Mouse (Mus musculus) MEL (cell line): ENCODE data around the gene Ggt7. TPM values are rescaled to one million over a fixed set of nuclear protein-coding genes. Genes with fewer than 3 reads are reported as not detected.

Experiments used
- DNase-seq: peaks from one replicate; pipeline ENCODE4 v3.0.0; 2011; ENCODE audit warnings: low read depth, low spot score
- H3K27ac ChIP-seq: 2 replicates; pipeline ENCODE4 v1.5.1; 2012; ENCODE audit warnings: low read depth, mild to moderate bottlenecking, control low read depth, low read length, moderate library complexity; ENCODE audit not compliant: control insufficient read depth
- H3K27me3 ChIP-seq, 2 experiments: fragments of 150-350 bp in 1 of 2; sonication (generic) in 1 of 2; 2 replicates each; pipeline ENCODE4 v1.6.1; 2012; ENCODE audit warnings: low read length in 2 of 2, mild to moderate bottlenecking in 2 of 2, improper control_type of control experiment in 1 of 2, moderate library complexity in 1 of 2; ENCODE audit not compliant: insufficient read depth in 2 of 2, control insufficient read depth in 1 of 2
- H3K36me3 ChIP-seq, 2 experiments: 2 replicates each; pipeline ENCODE4 v1.6.1; 2012 to 2014; ENCODE audit warnings: low read length in 2 of 2, improper control_type of control experiment in 1 of 2, inconsistent platforms in 1 of 2, mild to moderate bottlenecking in 1 of 2; ENCODE audit not compliant: insufficient read depth in 2 of 2, control insufficient read depth in 1 of 2
- H3K4me1 ChIP-seq, 2 experiments: fragments of 150-350 bp in 1 of 2; sonication (generic) in 1 of 2; 2 replicates each; pipeline ENCODE4 v1.6.1; 2012; ENCODE audit warnings: low read length in 2 of 2, improper control_type of control experiment in 1 of 2, mild to moderate bottlenecking in 1 of 2; ENCODE audit not compliant: insufficient read depth in 2 of 2, control insufficient read depth in 1 of 2
- H3K4me3 ChIP-seq, 2 experiments: fragments of 150-350 bp in 1 of 2; sonication (generic) in 1 of 2; 2 replicates each; pipeline ENCODE4 v1.5.1; 2012; ENCODE audit warnings: low read depth in 2 of 2, low read length in 2 of 2, mild to moderate bottlenecking in 2 of 2, moderate library complexity in 2 of 2, control low read depth in 1 of 2, improper control_type of control experiment in 1 of 2; ENCODE audit not compliant: control insufficient read depth in 1 of 2, insufficient read depth in 1 of 2
- H3K79me2 ChIP-seq: 2 replicates; pipeline ENCODE4 v1.6.1; 2012; ENCODE audit warnings: mild to moderate bottlenecking, low read length, moderate library complexity; ENCODE audit not compliant: control insufficient read depth, poor library complexity, insufficient read depth
- H3K9ac ChIP-seq: 2 replicates; pipeline ENCODE4 v1.6.1; 2012; ENCODE audit warnings: low read depth, mild to moderate bottlenecking, control low read depth, low read length, moderate library complexity; ENCODE audit not compliant: control insufficient read depth, poor library complexity, severe bottlenecking
- H3K9me3 ChIP-seq: fragments of 150-350 bp; sonication (generic); replicated peaks from 2 replicates; pipeline ENCODE4 v1.6.1; 2012; ENCODE audit warnings: mild to moderate bottlenecking, low read length, improper control_type of control experiment, moderate library complexity; ENCODE audit not compliant: insufficient read depth
- BHLHE40 ChIP-seq: IDR thresholded peaks from 2 replicates; pipeline ENCODE4 v1.6.1; 2012; ENCODE audit warnings: low read depth, mild to moderate bottlenecking, inconsistent platforms, low read length, improper control_type of control experiment, borderline replicate concordance
- CHD1 ChIP-seq: IDR thresholded peaks from 2 replicates; pipeline ENCODE4 v1.6.1; 2012; ENCODE audit warnings: low read depth, mild to moderate bottlenecking, inconsistent platforms, low read length, improper control_type of control experiment
- CHD2 ChIP-seq: IDR thresholded peaks from 2 replicates; pipeline ENCODE4 v1.6.1; 2011; ENCODE audit warnings: low read length, improper control_type of control experiment
- CTCF ChIP-seq, 3 experiments: IDR thresholded peaks in 2 of 3; conservative IDR thresholded peaks in 1 of 3; 2 replicates each; pipeline ENCODE4 v1.5.1; 2011 to 2012; ENCODE audit warnings: low read length in 3 of 3, low read depth in 2 of 3, mild to moderate bottlenecking in 2 of 3, improper control_type of control experiment in 1 of 3, inconsistent platforms in 1 of 3, mixed read lengths in 1 of 3, moderate library complexity in 1 of 3; ENCODE audit not compliant: control insufficient read depth in 1 of 3, insufficient read depth in 1 of 3, poor library complexity in 1 of 3, severe bottlenecking in 1 of 3
- E2F4 ChIP-seq: IDR thresholded peaks from 2 replicates; pipeline ENCODE4 v1.6.1; 2011; ENCODE audit warnings: low read depth, low read length, improper control_type of control experiment, borderline replicate concordance
- ELF1 ChIP-seq: IDR thresholded peaks from 2 replicates; pipeline ENCODE4 v1.6.1; 2014; ENCODE audit warnings: low read depth, mild to moderate bottlenecking, inconsistent platforms, low read length, improper control_type of control experiment, moderate library complexity
- EP300 ChIP-seq, 2 experiments: IDR thresholded peaks; 2 replicates each; pipeline ENCODE4 v1.6.1; 2011; ENCODE audit warnings: improper control_type of control experiment in 2 of 2, low read length in 2 of 2, low read depth in 1 of 2, mild to moderate bottlenecking in 1 of 2
- ETS1 ChIP-seq: IDR thresholded peaks from 2 replicates; pipeline ENCODE4 v1.6.1; 2012; ENCODE audit warnings: low read depth, mild to moderate bottlenecking, inconsistent platforms, low read length, improper control_type of control experiment, moderate library complexity
- GABPA ChIP-seq: IDR thresholded peaks from 2 replicates; pipeline ENCODE4 v1.6.1; 2012; ENCODE audit warnings: low read depth, mild to moderate bottlenecking, inconsistent platforms, low read length, improper control_type of control experiment, moderate library complexity
- GATA1 ChIP-seq: IDR thresholded peaks from 2 replicates; pipeline ENCODE4 v1.6.1; 2011; ENCODE audit warnings: low read depth, low read length, improper control_type of control experiment
- HCFC1 ChIP-seq: IDR thresholded peaks from 2 replicates; pipeline ENCODE4 v1.6.1; 2012; ENCODE audit warnings: low read depth, mild to moderate bottlenecking, inconsistent platforms, low read length, improper control_type of control experiment, moderate library complexity
- JUND ChIP-seq: IDR thresholded peaks from 2 replicates; pipeline ENCODE4 v1.6.1; 2011; ENCODE audit warnings: low read depth, mild to moderate bottlenecking, improper control_type of control experiment, low read length
- KAT2A ChIP-seq: conservative IDR thresholded peaks from 2 replicates; pipeline ENCODE4 v1.6.1; 2012; ENCODE audit warnings: low read depth, low read length, improper control_type of control experiment, inconsistent platforms
- MAFK ChIP-seq: IDR thresholded peaks from 2 replicates; pipeline ENCODE4 v1.6.1; 2011; ENCODE audit warnings: low read depth, mild to moderate bottlenecking, low read length, improper control_type of control experiment, borderline replicate concordance
- MAX ChIP-seq: IDR thresholded peaks from 2 replicates; pipeline ENCODE4 v1.6.1; 2011; ENCODE audit warnings: low read length, improper control_type of control experiment
- MAZ ChIP-seq: IDR thresholded peaks from 2 replicates; pipeline ENCODE4 v1.6.1; 2012; ENCODE audit warnings: low read depth, mild to moderate bottlenecking, inconsistent platforms, low read length, improper control_type of control experiment
- MXI1 ChIP-seq: IDR thresholded peaks from 2 replicates; pipeline ENCODE4 v1.6.1; 2011; ENCODE audit warnings: mild to moderate bottlenecking, low read depth, low read length, improper control_type of control experiment
- MYC ChIP-seq: IDR thresholded peaks from 2 replicates; pipeline ENCODE4 v1.6.1; 2011; ENCODE audit warnings: low read depth, mild to moderate bottlenecking, low read length, improper control_type of control experiment, moderate library complexity
- NELFE ChIP-seq: IDR thresholded peaks from 2 replicates; pipeline ENCODE4 v1.6.1; 2011; ENCODE audit warnings: low read depth, low read length, improper control_type of control experiment
- NRF1 ChIP-seq: IDR thresholded peaks from 2 replicates; pipeline ENCODE4 v1.6.1; 2014; ENCODE audit warnings: low read depth, mild to moderate bottlenecking, inconsistent platforms, low read length, improper control_type of control experiment, moderate library complexity; ENCODE audit not compliant: poor library complexity, insufficient read depth, severe bottlenecking
- POLR2AphosphoS5 ChIP-seq: IDR thresholded peaks from 2 replicates; pipeline ENCODE4 v1.6.1; 2012; ENCODE audit warnings: low read depth, borderline replicate concordance, mild to moderate bottlenecking, inconsistent platforms, low read length, moderate library complexity, mixed read lengths
- RAD21 ChIP-seq: IDR thresholded peaks from 2 replicates; pipeline ENCODE4 v1.6.1; 2011; ENCODE audit warnings: mild to moderate bottlenecking, low read depth, low read length, improper control_type of control experiment
- RCOR1 ChIP-seq: IDR thresholded peaks from 2 replicates; pipeline ENCODE4 v1.6.1; 2012; ENCODE audit warnings: low read depth, mild to moderate bottlenecking, inconsistent platforms, low read length, improper control_type of control experiment
- SMC3 ChIP-seq: IDR thresholded peaks from 2 replicates; pipeline ENCODE4 v1.6.1; 2011; ENCODE audit warnings: low read depth, low read length, improper control_type of control experiment
- TAL1 ChIP-seq: IDR thresholded peaks from 2 replicates; pipeline ENCODE4 v1.6.1; 2012; ENCODE audit warnings: mild to moderate bottlenecking, inconsistent platforms, low read length, moderate library complexity, mixed read lengths
- TBP ChIP-seq: IDR thresholded peaks from 2 replicates; pipeline ENCODE4 v1.8.0; 2011; ENCODE audit warnings: low read depth, low read length, improper control_type of control experiment
- TCF12 ChIP-seq: IDR thresholded peaks from 2 replicates; pipeline ENCODE4 v1.6.1; 2014; ENCODE audit warnings: low read depth, mild to moderate bottlenecking, inconsistent platforms, low read length, improper control_type of control experiment, moderate library complexity
- UBTF ChIP-seq: IDR thresholded peaks from 2 replicates; pipeline ENCODE4 v1.6.1; 2012; ENCODE audit warnings: low read depth, mild to moderate bottlenecking, inconsistent platforms, low read length, improper control_type of control experiment, moderate library complexity, borderline replicate concordance; ENCODE audit not compliant: insufficient read depth
- USF1 ChIP-seq: IDR thresholded peaks from 2 replicates; pipeline ENCODE4 v1.6.1; 2014; ENCODE audit warnings: low read depth, mild to moderate bottlenecking, inconsistent platforms, low read length, improper control_type of control experiment, moderate library complexity
- ZC3H11A ChIP-seq: IDR thresholded peaks from 2 replicates; pipeline ENCODE4 v1.6.1; 2012; ENCODE audit warnings: low read depth, mild to moderate bottlenecking, inconsistent platforms, low read length, improper control_type of control experiment
- ZMIZ1 ChIP-seq: IDR thresholded peaks from 2 replicates; pipeline ENCODE4 v1.6.1; 2012; ENCODE audit warnings: low read depth, mild to moderate bottlenecking, inconsistent platforms, low read length, improper control_type of control experiment, moderate library complexity
- polyA plus RNA-seq, 2 experiments: library from polyadenylated mRNA; stranded (reverse) in 1 of 2; unstranded in 1 of 2; fragments of >175 nt in 1 of 2; fragments of >200 nt in 1 of 2; gene quantifications; 2 replicates each; pipeline versions ENCODE4 v1.2.1 to v1.2.4; 2012; ENCODE audit warnings: low replicate concordance in 2 of 2, low read depth in 1 of 2; ENCODE audit not compliant: insufficient read length in 2 of 2, insufficient read depth in 1 of 2, missing spikeins in 1 of 2
- total RNA-seq: library from RNA; depleted of rRNA; stranded (reverse); fragments of 300-350 nt; gene quantifications from 2 replicates; pipeline ENCODE4 v1.2.3, GENCODE M21; 2012

The Ggt7 gene
- total and polyA plus RNA-seq, 3 experiments: 1.8 to 2.1 TPM; not detected in 1

GRCm38 (mm10) chr2:155502596-155502995 is 15.4 kb downstream of the Ggt7 start:
- H3K4me3 ChIP-seq: no peak overlapping the region
- no peak for TF ChIP-seq MAX
- no peak for TF ChIP-seq CHD2
- TF ChIP-seq RCOR1: no peak
- TF ChIP-seq POLR2AphosphoS5: no peak
- TF ChIP-seq NELFE: no peak
- TF ChIP-seq BHLHE40: no peak
- TF ChIP-seq MYC: no peak
- no peak for TF ChIP-seq EP300 (IDR thresholded peaks at IDR 0.05; ENCODE audit: low read depth in 1 of 2, low read length in 2 of 2)
- no peak for TF ChIP-seq MAFK
- no peak for TF ChIP-seq RAD21
- no peak for TF ChIP-seq MAZ
- TF ChIP-seq SMC3: no peak
- H3K9me3 ChIP-seq: no peaks in the 10 kb centered on the region

GRCm38 (mm10) chr2:155490998-155491397 is 27.0 kb downstream of the Ggt7 start:
- peaks cover 0 to 7% of the 10 kb centered on the region in 2 experiments; a peak in 2 of 4 replicates for H3K36me3 ChIP-seq
- H3K9me3 ChIP-seq: no peaks in the 10 kb centered on the region
- peak; percentile 59 for DNase-seq
- no peaks in the 10 kb centered on the region for H3K27me3 ChIP-seq
- H3K4me3 ChIP-seq: no peak overlapping the region
- peaks cover 5 to 6% of the 10 kb centered on the region in 2 experiments for H3K4me1 ChIP-seq
- H3K27ac ChIP-seq: no peak overlapping the region
- no peak overlapping the region for H3K9ac ChIP-seq
- no peaks in the 10 kb centered on the region for H3K79me2 ChIP-seq
- TF ChIP-seq UBTF (no peak), GABPA (peak; percentile 71; the same call in 1 of the 2 replicates), USF1 (no peak), GATA1 (peak; percentile 55), E2F4 (no peak), CHD1 (no peak), CTCF (IDR thresholded peaks at IDR 0.05 in 2 of 3, conservative IDR thresholded peaks at IDR 0.05 in 1 of 3; ENCODE audit: control insufficient read depth in 1 of 3, insufficient read depth in 1 of 3, low read depth in 2 of 3, low read length in 3 of 3, poor library complexity in 1 of 3, severe bottlenecking in 1 of 3) (no peak), NELFE (no peak), MAX (no peak), JUND (no peak), NRF1 (no peak), TCF12 (no peak), MYC (peak; percentile 31; the same call in 1 of the 2 replicates), TAL1 (no peak), HCFC1 (no peak), RAD21 (no peak), KAT2A (no peak), POLR2AphosphoS5 (no peak), BHLHE40 (no peak), TBP (no peak), ETS1 (peak; percentile 89), ZC3H11A (no peak), ZMIZ1 (no peak), ELF1 (no peak), SMC3 (no peak), MXI1 (no peak), CHD2 (no peak), EP300 (IDR thresholded peaks at IDR 0.05; ENCODE audit: low read depth in 1 of 2, low read length in 2 of 2) (peak; percentile 37 to 54; a peak in 3 of 4 replicates)

More at GRCm38 (mm10) chr2:155502596-155502995, 15.4 kb downstream of the Ggt7 start:
- no peak overlapping the region for H3K27ac ChIP-seq
- no peaks in the 10 kb centered on the region for H3K4me1 ChIP-seq
- H3K36me3 ChIP-seq: no peaks in the 10 kb centered on the region
- H3K79me2 ChIP-seq: no peaks in the 10 kb centered on the region
- no peak for DNase-seq
- peaks cover 0 to 1% of the 10 kb centered on the region in 2 experiments; a peak in 1 of 4 replicates for H3K27me3 ChIP-seq
- H3K9ac ChIP-seq: no peak overlapping the region
